Mouse (Mus musculus) ZHBTc4 (cell line): ENCODE data around the gene Fam83e.

ENCODE experiments used
- DNase-seq: peaks from one replicate; pipeline ENCODE4 v3.0.0-alpha.2; 2011; ENCODE audit warnings: low read depth, low spot score

The Fam83e gene

GRCm38 (mm10) chr7:45720413-45721233 lies at the start of gene Fam83e:
TSS of gene Fam83e (plus strand) at chr7:45721212.
- DNase-seq: peak; percentile 73

DNA sequence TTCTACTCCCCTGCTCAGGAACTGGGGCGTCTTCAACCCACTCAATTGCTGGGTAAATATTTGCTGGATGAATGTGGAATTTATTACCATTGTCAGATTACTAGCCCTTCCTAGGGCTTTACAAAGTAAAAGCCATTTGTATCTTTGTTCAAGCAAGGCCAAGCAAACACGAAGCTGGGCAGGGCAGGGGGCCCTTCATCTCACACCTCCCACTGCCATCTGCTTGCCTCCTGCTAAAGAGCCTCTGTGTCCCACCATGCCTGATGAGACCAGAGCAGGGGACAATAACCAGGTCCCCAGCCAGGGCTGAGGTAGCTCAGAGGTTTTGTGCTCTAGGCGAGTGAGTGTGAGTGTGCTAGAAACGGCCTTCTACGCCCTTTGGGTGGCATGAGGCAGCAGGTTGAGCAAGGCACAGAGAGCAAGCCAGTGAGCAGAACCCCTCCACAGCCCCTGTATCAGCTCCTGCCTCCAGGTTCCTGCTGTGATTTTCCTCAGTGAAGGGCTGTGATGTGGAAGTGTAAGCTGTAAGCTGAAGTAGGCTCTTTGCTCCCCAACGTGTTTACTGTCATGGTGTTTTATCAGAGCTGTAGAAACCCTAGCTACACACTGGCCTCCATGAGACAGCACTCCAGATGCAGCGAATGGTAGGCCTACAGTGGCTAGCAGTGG lies 43.3 kb upstream of the Fam83e start:
- no peak for DNase-seq

DNA sequence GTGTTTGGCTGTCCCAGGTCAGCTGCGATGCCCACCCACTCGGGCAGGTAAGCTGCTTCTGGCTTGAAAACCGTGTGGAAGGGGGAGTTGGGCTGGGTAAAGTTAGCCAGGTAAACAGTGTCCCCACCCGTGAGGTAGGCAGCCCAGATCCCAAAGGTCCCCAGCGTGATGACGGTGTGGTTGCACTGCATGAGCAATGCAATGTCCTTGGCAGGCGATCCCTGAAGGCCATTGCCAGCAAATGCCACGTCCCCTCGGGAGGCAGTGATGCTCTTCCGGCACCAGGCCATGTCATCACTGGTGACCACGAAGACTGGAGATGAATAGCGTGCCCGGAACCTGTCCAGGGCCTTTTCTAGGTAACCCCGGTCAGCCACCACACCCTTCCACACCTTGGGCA lies 42.5 kb upstream of the Fam83e start:
- DNase-seq: no peak

DNA sequence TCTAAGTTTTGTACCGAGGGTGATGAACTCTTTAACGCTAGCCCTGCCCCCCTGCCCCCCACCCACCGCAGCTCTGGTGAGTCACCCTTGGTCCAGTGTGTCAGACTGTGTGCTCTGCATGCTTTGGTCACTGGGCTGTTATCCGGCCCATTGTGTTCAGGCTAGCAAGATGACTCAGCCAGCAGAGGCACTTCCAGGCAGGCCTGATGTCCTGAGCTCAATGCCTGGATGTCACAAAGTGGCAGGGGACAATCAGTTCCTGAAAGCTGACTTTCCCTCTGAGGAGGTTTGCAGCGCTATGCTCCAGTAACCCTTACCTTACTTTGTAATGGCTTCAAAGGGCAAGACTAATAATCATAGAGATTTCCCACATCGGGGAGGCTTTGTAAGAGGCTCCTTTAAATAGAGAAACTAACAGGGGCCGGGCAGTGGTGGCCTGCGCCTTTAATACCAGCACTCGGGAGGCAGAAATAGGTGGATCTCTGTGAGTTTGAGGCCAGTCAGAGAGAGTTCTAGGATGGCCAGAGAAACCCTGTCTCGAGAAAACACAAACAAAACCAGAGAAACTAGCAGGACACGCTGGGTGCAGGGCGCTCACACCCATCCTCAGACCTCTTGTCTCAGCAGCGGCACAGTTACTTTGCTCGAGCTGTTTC lies 40.9 kb upstream of the Fam83e start:
- no peak for DNase-seq

GRCm38 (mm10) chr7:45681046-45681736 lies 39.8 kb upstream of the Fam83e start:
- DNase-seq: no peak

DNA sequence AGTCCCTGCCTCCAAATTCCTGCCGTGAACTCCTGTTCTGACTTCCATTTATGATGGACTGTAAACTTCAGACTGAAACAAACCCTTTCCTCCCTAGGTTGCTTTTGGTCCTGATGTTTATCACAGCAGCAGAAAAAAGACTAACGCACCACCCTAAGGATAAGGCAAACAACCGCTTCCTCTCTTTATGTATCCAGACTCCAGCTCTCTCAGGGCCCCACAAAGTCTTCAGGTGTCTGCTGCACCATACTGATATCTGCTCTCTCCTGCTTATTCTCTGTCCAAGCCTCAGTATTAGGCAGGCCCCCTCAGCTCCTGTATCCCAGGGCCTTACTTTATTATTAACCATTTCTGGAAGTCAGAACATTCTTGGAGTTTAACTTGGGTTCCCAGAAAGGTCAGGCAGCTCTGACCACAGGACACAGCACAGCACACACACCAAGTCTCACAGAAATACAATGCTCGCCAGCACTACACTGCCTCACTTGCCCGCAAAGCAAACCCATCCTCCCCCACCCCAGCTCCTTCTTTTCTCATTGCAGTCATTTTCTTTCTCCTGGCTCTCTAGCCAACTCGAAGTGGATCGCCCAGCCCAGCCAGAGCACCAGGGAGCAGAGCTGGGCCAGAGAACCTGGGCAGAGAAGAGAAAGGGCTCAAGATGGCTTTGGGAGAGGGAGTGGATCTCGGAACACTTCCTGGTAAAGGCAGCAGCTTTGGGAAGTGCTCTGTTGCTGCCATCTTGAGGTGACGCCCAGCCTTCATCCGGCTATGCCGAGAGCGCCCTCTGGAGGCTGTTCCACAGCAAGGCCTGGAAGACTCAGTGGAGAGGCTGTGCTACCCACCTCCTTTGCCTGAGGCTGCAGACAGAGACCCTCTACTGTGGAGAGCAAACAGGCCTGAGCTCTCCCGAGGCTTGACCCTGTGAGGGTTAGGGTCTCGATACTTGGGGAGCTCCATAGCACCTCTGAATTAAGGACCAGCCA lies 38.6 kb upstream of the Fam83e start:
- peak; percentile 94 for DNase-seq

GRCm38 (mm10) chr7:45683396-45684050 lies 37.5 kb upstream of the Fam83e start, which contains the start of gene Ntn5:
TSS of gene Ntn5 (plus strand) at chr7:45684022.
- no peak for DNase-seq

DNA sequence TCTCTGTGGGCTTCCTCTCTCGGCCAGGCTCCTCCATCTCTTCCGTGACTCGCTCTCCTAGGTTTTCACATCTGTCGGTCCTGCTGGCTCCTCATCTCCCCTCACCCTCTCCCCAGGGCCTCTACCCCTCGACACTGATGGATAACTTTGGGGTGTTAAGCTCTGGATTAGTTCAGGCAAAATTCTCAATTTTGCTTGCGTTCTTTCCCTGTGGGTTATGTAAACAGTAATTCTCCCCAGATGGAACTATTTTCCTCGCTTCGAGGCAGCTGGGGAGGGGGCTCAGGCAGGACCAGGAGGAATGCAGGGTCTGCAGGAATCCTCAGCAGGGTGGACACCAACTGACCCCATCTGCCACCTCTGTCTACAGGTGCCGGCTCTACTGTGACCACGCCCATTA lies 35.2 kb upstream of the Fam83e start:
- no peak for DNase-seq

GRCm38 (mm10) chr7:45686841-45687240 lies 34.2 kb upstream of the Fam83e start:
- DNase-seq: no peak

DNA sequence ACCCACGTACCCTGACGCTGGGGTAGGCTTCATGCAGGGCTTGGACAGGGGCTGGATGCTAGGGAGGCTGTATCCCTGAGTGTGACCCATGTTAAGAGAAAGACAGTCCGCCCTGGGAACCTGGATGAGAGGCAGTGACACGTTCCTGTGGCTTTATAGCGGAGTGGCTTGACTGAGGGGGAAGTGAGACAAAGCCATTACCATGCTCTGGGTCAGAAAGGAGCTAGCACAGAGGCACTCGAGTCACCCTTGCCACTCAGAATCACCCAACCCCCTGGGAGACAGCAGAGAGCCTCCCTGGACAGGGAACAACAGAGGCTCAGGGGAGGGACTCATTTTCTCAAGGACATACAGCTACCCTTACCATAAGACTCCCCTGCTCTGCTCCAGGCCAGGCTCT lies 31.9 kb upstream of the Fam83e start:
- DNase-seq: no peak

DNA sequence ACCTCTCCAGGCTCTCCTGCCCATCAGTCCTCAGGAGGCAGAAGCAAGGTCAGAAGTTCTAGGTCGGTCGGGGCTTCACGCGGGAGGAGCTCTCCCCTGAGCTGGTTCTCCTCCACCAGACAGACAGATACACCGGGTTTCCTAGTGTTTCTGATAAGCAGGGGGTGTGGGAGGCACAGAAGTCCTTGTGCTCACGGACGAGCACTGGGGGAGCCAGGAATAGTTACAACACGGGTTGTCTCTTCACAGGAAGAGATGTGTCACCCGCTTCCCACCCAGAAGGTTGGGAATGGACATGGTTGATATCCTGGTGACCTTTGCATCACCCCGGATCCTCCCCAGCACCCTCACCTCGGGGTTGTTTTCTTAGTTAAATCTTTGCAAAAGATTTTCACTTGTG lies 31.2 kb upstream of the Fam83e start:
- no peak for DNase-seq

DNA sequence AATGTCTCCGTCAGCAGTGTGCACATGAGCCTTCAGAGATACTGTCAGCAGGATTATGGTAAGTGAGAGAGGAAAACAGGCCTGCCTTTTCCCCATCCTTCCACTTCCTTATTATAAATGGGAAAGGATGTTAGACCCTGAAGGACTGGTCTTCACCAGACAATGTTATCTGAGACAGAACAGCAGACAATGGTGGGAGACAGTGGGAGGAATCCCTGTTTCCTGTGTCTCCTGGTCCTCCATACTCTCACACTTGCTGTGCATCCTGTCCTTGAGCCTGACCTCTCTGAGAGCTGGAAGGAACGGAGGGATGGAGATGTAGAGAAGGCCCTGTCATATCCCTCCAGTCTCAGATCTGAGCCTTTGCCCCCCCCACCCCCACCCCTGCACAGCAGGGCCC lies 28.6 kb upstream of the Fam83e start:
- no peak for DNase-seq

DNA sequence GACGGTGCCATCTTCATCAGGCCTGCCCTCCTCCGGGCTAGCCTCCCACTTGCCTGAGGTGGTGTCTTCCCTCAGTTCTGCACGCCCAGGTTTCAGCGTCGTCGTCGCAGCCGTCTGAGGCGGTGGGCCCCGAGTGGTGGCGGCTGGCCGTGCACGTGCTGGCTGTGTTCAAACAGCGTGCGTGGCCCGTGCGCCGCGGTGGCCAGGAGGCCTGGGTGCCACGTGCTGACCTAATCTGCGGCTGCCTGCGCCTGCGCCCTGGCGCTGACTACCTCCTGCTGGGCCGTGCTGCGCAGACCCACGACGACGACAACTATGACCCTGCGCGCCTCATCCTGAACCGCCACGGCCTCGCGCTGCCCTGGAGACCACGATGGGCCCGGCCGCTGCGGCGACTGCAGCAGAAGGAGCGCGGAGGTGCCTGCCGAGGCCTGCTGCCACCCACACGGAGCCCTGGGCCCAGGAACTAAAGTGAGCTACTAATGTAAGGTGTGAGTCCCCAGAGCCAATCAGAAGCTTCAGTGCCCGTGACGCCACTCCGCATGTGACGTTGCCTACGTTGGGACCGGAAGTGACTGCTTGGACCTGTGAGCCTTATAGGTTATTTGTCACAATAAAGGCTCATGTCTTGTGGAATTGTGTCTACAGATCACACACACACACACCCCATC lies 27.0 kb upstream of the Fam83e start, which contains the start of gene Sec1:
Gene Sec1 (minus strand): TSS at position 482 of the 671 bp plus-strand sequence.
- peak; percentile 77 for DNase-seq

GRCm38 (mm10) chr7:45695098-45695497 lies 25.9 kb upstream of the Fam83e start:
- no peak for DNase-seq

DNA sequence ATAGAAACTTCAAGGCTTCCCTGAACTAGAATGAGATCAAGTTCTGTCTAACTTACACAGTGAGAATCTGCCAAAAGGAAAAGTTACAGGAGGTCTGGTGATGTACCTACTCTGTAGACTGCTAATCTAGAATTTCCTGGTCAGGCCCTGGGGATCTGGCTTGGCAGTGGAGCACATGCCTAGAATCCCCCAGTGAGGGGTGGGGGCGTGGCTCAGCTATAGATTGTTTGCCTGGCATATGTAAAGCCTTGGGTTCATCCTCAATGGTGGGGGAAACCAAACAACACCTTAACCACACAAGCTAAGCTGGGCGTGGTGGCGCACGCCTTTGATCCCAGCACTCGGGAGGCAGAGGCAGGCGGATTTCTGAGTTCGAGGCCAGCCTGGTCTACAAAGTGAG lies 23.1 kb upstream of the Fam83e start:
- no peak for DNase-seq

- DNase-seq: no peak
Measured at GRCm38 (mm10) chr7:45699523-45700141, 21.4 kb upstream of the Fam83e start, which contains the start of gene Car11. TSS of gene Car11 (plus strand) at chr7:45699843.

DNA sequence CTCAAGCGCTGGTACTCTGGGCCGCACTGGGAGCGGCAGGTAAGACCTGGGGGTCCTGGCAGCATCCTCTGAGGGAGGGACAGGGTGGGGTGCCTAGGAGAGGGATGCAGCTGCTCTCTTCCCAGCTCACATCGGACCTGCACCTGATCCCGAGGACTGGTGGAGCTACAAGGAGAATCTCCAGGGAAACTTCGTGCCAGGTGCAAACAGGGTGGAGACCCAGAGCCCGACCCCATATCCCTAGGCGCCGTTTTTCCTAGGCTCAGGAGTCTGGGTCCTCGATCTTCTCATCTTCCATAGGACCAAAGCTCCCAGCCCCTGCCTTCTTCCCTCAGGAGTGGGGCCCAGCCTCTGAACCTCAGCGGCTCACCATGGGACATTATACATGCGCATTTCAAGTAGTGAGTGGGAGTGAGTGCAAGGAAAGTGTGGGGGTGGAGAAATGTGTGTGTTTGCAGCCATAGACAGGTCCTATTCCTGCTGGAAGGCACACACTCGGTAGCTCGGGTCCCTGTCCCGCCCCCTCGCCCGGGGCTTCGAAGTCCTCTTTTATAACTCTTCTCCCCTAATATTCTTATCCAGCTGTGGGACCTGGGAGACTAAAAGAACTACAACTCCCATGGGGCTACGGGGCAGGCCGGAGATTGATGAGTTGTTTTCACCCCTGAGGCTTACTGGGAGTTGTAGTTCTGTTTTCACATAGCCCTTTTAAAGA lies 20.6 kb upstream of the Fam83e start:
- peak; percentile 87 for DNase-seq

- no peak for DNase-seq
Measured at GRCm38 (mm10) chr7:45701072-45701471, 19.9 kb upstream of the Fam83e start.
